In the genomic region with DNA sequence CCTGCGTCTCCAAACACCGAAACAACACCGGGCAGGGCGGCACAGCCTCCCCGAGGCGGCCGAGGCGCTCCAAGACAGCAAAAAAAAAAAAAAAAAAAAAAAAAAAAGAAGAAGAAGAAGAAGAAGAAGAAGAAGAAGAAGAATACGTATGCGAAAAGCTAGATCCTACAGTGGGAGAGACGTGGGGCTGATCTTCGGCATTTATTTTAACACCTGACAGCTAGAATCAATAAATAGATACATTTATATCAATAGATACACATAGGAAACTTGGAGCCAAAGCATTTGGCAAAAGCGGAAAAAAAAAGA, we compare ENCODE assay signal across 9 mouse cellular contexts. TPM values are rescaled to one million over a fixed set of nuclear protein-coding genes. Genes with fewer than 3 reads are reported as not detected.
A peak's percentile ranks its signal among the peaks of the same experiment; 100 is the strongest.
DNase-seq lines count a peak whose midpoint lies in the region; ATAC-seq and TF ChIP-seq lines count a peak whose summit lies in the region.
"Had no signal": no experiment of that assay in that cellular context is flagged by ENCODE, and none has a peak within 500 bp of the region (broad histone marks: within the 10 kb centered on the region; RNA-seq: fewer than 3 reads in every experiment).

No protein-coding gene starts in this region.

- H3K36me3 ChIP-seq in lung, embryonic 14.5 days (ENCODE audit: insufficient read depth): no peaks in the 10 kb centered on the region
- no peaks in the 10 kb centered on the region for H3K36me3 ChIP-seq in forebrain, embryonic 10.5 days (replicated peaks)
- no peaks in the 10 kb centered on the region for H3K36me3 ChIP-seq in intestine, postnatal 0 days (ENCODE audit: control insufficient read depth, insufficient read depth)
- H3K36me3 ChIP-seq in neural tube, embryonic 13.5 days: no peaks in the 10 kb centered on the region

- H3K4me2 ChIP-seq in lung, embryonic 14.5 days: peak overlapping the region; percentile 93
- H3K4me2 ChIP-seq in intestine, postnatal 0 days (replicated peaks; ENCODE audit: low read depth): peak overlapping the region; percentile 85
- H3K4me2 ChIP-seq in neural tube, embryonic 13.5 days: peak overlapping the region; percentile 86

- peaks cover 10% of the 10 kb centered on the region; the same call in 1 of the 2 replicates for H3K27me3 ChIP-seq in lung, embryonic 14.5 days (ENCODE audit: insufficient read depth, low read length)
- H3K27me3 ChIP-seq in forebrain, embryonic 10.5 days (ENCODE audit: poor library complexity, severe bottlenecking): peaks cover 52% of the 10 kb centered on the region
- no peaks in the 10 kb centered on the region for H3K27me3 ChIP-seq in intestine, postnatal 0 days (replicated peaks; ENCODE audit: control insufficient read depth, insufficient read depth, low read length)
- peaks cover 30% of the 10 kb centered on the region for H3K27me3 ChIP-seq in neural tube, embryonic 13.5 days

- peak overlapping the region; percentile 75 for H3K4me3 ChIP-seq in lung, embryonic 14.5 days (ENCODE audit: low read depth, low read length)
- H3K4me3 ChIP-seq in forebrain, embryonic 10.5 days: peak overlapping the region; percentile 80
- H3K4me3 ChIP-seq in intestine, postnatal 0 days (ENCODE audit: low read depth, low read length): peak overlapping the region; percentile 84
- H3K4me3 ChIP-seq in neural tube, embryonic 13.5 days: peak overlapping the region; percentile 58

- DNase-seq in lung, embryonic 14.5 days: no peak
- DNase-seq in lung, postnatal 4 days: no peak
- DNase-seq in forebrain, embryonic 10.5 days (ENCODE audit: extremely low spot score, low spot score): no peak
- no peak for DNase-seq in left cerebral cortex, adult 11 months (ENCODE audit: low spot score)
- DNase-seq in adipocyte (ENCODE audit: low spot score): no peak
- DNase-seq in right cerebral cortex, postnatal 4 days: no peak

- WGBS in lung, embryonic 14.5 days: under 1% methylated on average over 13 of the region's 13 CpGs
- 0% methylated on average over 13 of the region's 13 CpGs for WGBS in forebrain, embryonic 10.5 days
- WGBS in intestine, postnatal 0 days: under 1% methylated on average over 13 of the region's 13 CpGs
- WGBS in neural tube, embryonic 13.5 days: under 1% methylated on average over 13 of the region's 13 CpGs

- ATAC-seq in lung, embryonic 14.5 days (ENCODE audit: insufficient read depth): no peak
- 0 out of 2 replicates have a peak, but pooled peaks have one; percentile 16 for ATAC-seq in intestine, postnatal 0 days
- no peak for ATAC-seq in neural tube, embryonic 13.5 days (ENCODE audit: low read depth)

- TF ChIP-seq CTCF in lung, embryonic 14.5 days (IDR thresholded peaks at IDR 0.05; ENCODE audit: low read depth): no peak
- no peak for TF ChIP-seq CTCF in intestine, postnatal 0 days (IDR thresholded peaks at IDR 0.05; ENCODE audit: low read depth)

- H3K9ac ChIP-seq in lung, embryonic 14.5 days: peak overlapping the region; percentile 84
- peak overlapping the region; percentile 98 for H3K9ac ChIP-seq in intestine, postnatal 0 days (ENCODE audit: low read depth, low read length)
- H3K9ac ChIP-seq in neural tube, embryonic 13.5 days: peak overlapping the region; percentile 83

- no peaks in the 10 kb centered on the region for H3K9me3 ChIP-seq in lung, embryonic 14.5 days (ENCODE audit: low read depth, low read length)
- no peaks in the 10 kb centered on the region for H3K9me3 ChIP-seq in forebrain, embryonic 10.5 days
- no peaks in the 10 kb centered on the region for H3K9me3 ChIP-seq in intestine, postnatal 0 days (ENCODE audit: control insufficient read depth)
- H3K9me3 ChIP-seq in neural tube, embryonic 13.5 days: no peaks in the 10 kb centered on the region

- peaks cover 4% of the 10 kb centered on the region; the same call in 1 of the 2 replicates for H3K4me1 ChIP-seq in lung, embryonic 14.5 days (ENCODE audit: insufficient read depth)
- H3K4me1 ChIP-seq in forebrain, embryonic 10.5 days: peaks cover 62% of the 10 kb centered on the region
- H3K4me1 ChIP-seq in intestine, postnatal 0 days (replicated peaks; ENCODE audit: control insufficient read depth, insufficient read depth, low read length): peaks cover 9% of the 10 kb centered on the region
- peaks cover 54% of the 10 kb centered on the region for H3K4me1 ChIP-seq in neural tube, embryonic 13.5 days (replicated peaks)

- H3K27ac ChIP-seq in lung, embryonic 14.5 days (ENCODE audit: low read depth): peak overlapping the region; percentile 98
- H3K27ac ChIP-seq in forebrain, embryonic 10.5 days: peak overlapping the region; percentile 97
- H3K27ac ChIP-seq in intestine, postnatal 0 days (ENCODE audit: low read depth, low read length): peak overlapping the region; percentile 100
- H3K27ac ChIP-seq in neural tube, embryonic 13.5 days (replicated peaks): peak overlapping the region; percentile 99

RNA-seq across cellular contexts. Expression of gene Gm37419, which starts 0.2 kb away (rescaled TPM):
- polyA plus RNA-seq in lung, embryonic 14.5 days (2014; fragmentation: Nextera tagmentation; extraction: Ambion mirVana): not detected in 2 replicates
- polyA plus RNA-seq in forebrain, embryonic 10.5 days (2016; fragmentation: Nextera tagmentation; extraction: Ambion mirVana): not detected in 2 replicates
- polyA plus RNA-seq in intestine, postnatal 0 days (2015; fragmentation: Nextera tagmentation; extraction: Ambion mirVana): not detected in 2 replicates
- not detected in 2 replicates for polyA plus RNA-seq in neural tube, embryonic 13.5 days (2015; fragmentation: Nextera tagmentation; extraction: Ambion mirVana)
- polyA plus RNA-seq: activated CD4-positive, CD25-positive, alpha-beta regulatory T cell, adult 4 months had no signal

RNA-seq across cellular contexts. Expression of gene Bcl6, which starts 0.5 kb away (rescaled TPM):
- polyA plus RNA-seq in lung, embryonic 14.5 days (2014; fragmentation: Nextera tagmentation; extraction: Ambion mirVana): 1.1 and 1.2 TPM in 2 replicates
- 0.14 and 0.25 TPM in 2 replicates for polyA plus RNA-seq in forebrain, embryonic 10.5 days (2016; fragmentation: Nextera tagmentation; extraction: Ambion mirVana)
- polyA plus RNA-seq in intestine, postnatal 0 days (2015; fragmentation: Nextera tagmentation; extraction: Ambion mirVana): 2.1 and 2.6 TPM in 2 replicates
- polyA plus RNA-seq in neural tube, embryonic 13.5 days (2015; fragmentation: Nextera tagmentation; extraction: Ambion mirVana): 0.37 and 0.53 TPM in 2 replicates

RNA-seq across cellular contexts. Expression of gene Rtp2, which starts 55.9 kb away (rescaled TPM):
- polyA plus RNA-seq in lung, embryonic 14.5 days (2014; fragmentation: Nextera tagmentation; extraction: Ambion mirVana): not detected in 2 replicates
- not detected in 2 replicates for polyA plus RNA-seq in forebrain, embryonic 10.5 days (2016; fragmentation: Nextera tagmentation; extraction: Ambion mirVana)
- not detected in 2 replicates for polyA plus RNA-seq in intestine, postnatal 0 days (2015; fragmentation: Nextera tagmentation; extraction: Ambion mirVana)
- polyA plus RNA-seq in neural tube, embryonic 13.5 days (2015; fragmentation: Nextera tagmentation; extraction: Ambion mirVana): not detected in 2 replicates
- polyA plus RNA-seq: activated CD4-positive, CD25-positive, alpha-beta regulatory T cell, adult 4 months had no signal
